Mouse (Mus musculus) heart, embryonic 11.5 days (tissue): ENCODE data around the gene Snap29. TPM values are rescaled to one million over a fixed set of nuclear protein-coding genes. Genes with fewer than 3 reads are reported as not detected.

ENCODE experiments used
- ATAC-seq: fragments of 200-750 bp; cut with Nextera tagmentation; replicated peaks from 2 replicates; pipeline ENCODE4 v1.8.0; 2017; ENCODE audit warnings: moderate library complexity; ENCODE audit not compliant: insufficient number of reproducible peaks, low FRiP score, low TSS enrichment
- H3K27ac ChIP-seq: fragments of 300-500 bp; sonication (generic); 2 replicates; pipeline ENCODE4 v1.5.1; 2014; ENCODE audit warnings: mild to moderate bottlenecking, low read depth, low read length
- H3K27me3 ChIP-seq: fragments of 300-500 bp; sonication (generic); 2 replicates; pipeline ENCODE4 v1.6.1; 2014; ENCODE audit warnings: mild to moderate bottlenecking, low read length, mixed read lengths; ENCODE audit not compliant: control insufficient read depth, insufficient read depth
- H3K36me3 ChIP-seq: fragments of 300-500 bp; sonication (generic); 2 replicates; pipeline ENCODE4 v1.6.1; 2014; ENCODE audit warnings: mild to moderate bottlenecking, low read length, moderate library complexity, mixed read lengths; ENCODE audit not compliant: control insufficient read depth, insufficient read depth
- H3K4me1 ChIP-seq: fragments of 300-500 bp; sonication (generic); 2 replicates; pipeline ENCODE4 v1.6.1; 2014; ENCODE audit warnings: low read length; ENCODE audit not compliant: control insufficient read depth, insufficient read depth
- H3K4me2 ChIP-seq: fragments of 300-500 bp; sonication (generic); 2 replicates; pipeline ENCODE4 v1.6.1; 2014; ENCODE audit warnings: mild to moderate bottlenecking, moderate library complexity
- H3K4me3 ChIP-seq: fragments of 300-500 bp; sonication (generic); 2 replicates; pipeline ENCODE4 v1.5.1; 2014; ENCODE audit warnings: low read depth, low read length
- H3K9ac ChIP-seq: fragments of 300-500 bp; sonication (generic); 2 replicates; pipeline ENCODE4 v1.6.1; 2014; ENCODE audit warnings: mild to moderate bottlenecking, low read depth, low read length, moderate library complexity
- H3K9me3 ChIP-seq: fragments of 300-500 bp; sonication (generic); replicated peaks from 2 replicates; pipeline ENCODE4 v1.6.1; 2016; ENCODE audit warnings: low read length; ENCODE audit not compliant: control insufficient read depth
- WGBS: fragments of 180-500 bp; shearing (Covaris S2); extraction: QIAGEN DNeasy Blood & Tissue Kit; methylation state at CpG from one replicate; pipeline ENCODE4 v1.1.7; 2014; ENCODE audit not compliant: insufficient replicate concordance; 5-methylcytosine and 5-hydroxymethylcytosine counted together
- polyA plus RNA-seq: library from polyadenylated mRNA; unstranded; fragments of >200 nt; fragmentation: Nextera tagmentation; extraction: Ambion mirVana; gene quantifications from 2 replicates; pipeline ENCODE4 v1.2.1, GENCODE M21; 2014

Snap29 gene
- polyA plus RNA-seq, 1 experiment from 2014 or later = 6.0 TPM

GRCm38 (mm10) chr16:17478331-17478943 is 72.7 kb downstream of the Snap29 start:
- no peak overlapping the region for H3K4me3 ChIP-seq
- H3K27me3 ChIP-seq = no peaks in the 10 kb centered on the region
- no peaks in the 10 kb centered on the region for H3K4me1 ChIP-seq
- ATAC-seq = no peak
- WGBS = 82% methylated on average over 4 of the region's 4 CpGs
- peaks cover 3% of the 10 kb centered on the region; the same call in 1 of the 2 replicates for H3K36me3 ChIP-seq
- H3K9ac ChIP-seq = no peak overlapping the region
- no peak overlapping the region for H3K27ac ChIP-seq
- H3K4me2 ChIP-seq = no peak overlapping the region
- H3K9me3 ChIP-seq = no peaks in the 10 kb centered on the region

Other genes starting within 250 kb of the Snap29 start
- 313 and 328 TPM in 2 replicates for gene Ube2l3, start 203.3 kb upstream of the Snap29 start, polyA plus RNA-seq
- 0.04 and 0.34 TPM in 2 replicates for gene Rimbp3, start 197.4 kb upstream of the Snap29 start, polyA plus RNA-seq
- gene Hic2, start 172.4 kb upstream of the Snap29 start, polyA plus RNA-seq = 4.5 and 4.8 TPM in 2 replicates
- 4.9 and 7.1 TPM in 2 replicates for gene Tmem191c, start 129.9 kb upstream of the Snap29 start, polyA plus RNA-seq
- 0.61 and 2.5 TPM in 2 replicates for gene Serpind1, start 74.6 kb upstream of the Snap29 start, polyA plus RNA-seq
- gene Pi4ka, start 328 bp downstream of the Snap29 start, polyA plus RNA-seq = 36.8 and 38.3 TPM in 2 replicates
- 47.8 and 49.6 TPM in 2 replicates for gene Crkl, start 46.0 kb downstream of the Snap29 start, polyA plus RNA-seq
- 0.54 and 0.68 TPM in 2 replicates for gene Aifm3, start 83.6 kb downstream of the Snap29 start, polyA plus RNA-seq
- 46.6 and 47.4 TPM in 2 replicates for gene Lztr1, start 102.7 kb downstream of the Snap29 start, polyA plus RNA-seq
- 31.4 and 34.0 TPM in 2 replicates for gene Thap7, start 125.2 kb downstream of the Snap29 start, polyA plus RNA-seq
- not detected in 2 replicates for gene Lrrc74b, start 155.3 kb downstream of the Snap29 start, polyA plus RNA-seq
- gene P2rx6, start 155.9 kb downstream of the Snap29 start, polyA plus RNA-seq = 0.51 and 0.70 TPM in 2 replicates
- gene Slc7a4, start 177.2 kb downstream of the Snap29 start, polyA plus RNA-seq = 5.4 and 6.2 TPM in 2 replicates
- 34.9 and 37.7 TPM in 2 replicates for gene Smpd4, start 213.4 kb downstream of the Snap29 start, polyA plus RNA-seq
- 3.7 and 5.3 TPM in 2 replicates for gene Ccdc74a, start 240.5 kb downstream of the Snap29 start, polyA plus RNA-seq